Mouse (Mus musculus): ENCODE measurements around the gene Pdss2. TPM values are rescaled to one million over a fixed set of nuclear protein-coding genes. Genes with fewer than 3 reads are reported as not detected.

Gene Pdss2
- polyA plus RNA-seq, 1 experiment from 2014 or later = 15.1 TPM

- Histone ChIP-seq H3K36me3 (ENCODE audit: control insufficient read depth, insufficient read depth, low read length) (peaks cover 6% of the 10 kb centered on the region; the same call in 1 of the 2 replicates), H3K4me2 (ENCODE audit: low read depth, low read length, severe bottlenecking) (no peak overlapping the region), H3K9ac (ENCODE audit: low read length) (no peak overlapping the region), H3K27me3 (ENCODE audit: control insufficient read depth, insufficient read depth, low read length) (no peaks in the 10 kb centered on the region), H3K27ac (ENCODE audit: low read depth, low read length) (no peak overlapping the region), H3K9me3 (ENCODE audit: control insufficient read depth, low read length) (no peaks in the 10 kb centered on the region), H3K4me3 (ENCODE audit: low read depth, low read length) (no peak overlapping the region), H3K4me1 (replicated peaks; ENCODE audit: control insufficient read depth, insufficient read depth, low read length) (no peaks in the 10 kb centered on the region)
- 93% methylated on average over 10 of the region's 10 CpGs for WGBS
- DNase-seq (ENCODE audit: low spot score) (no peak), ATAC-seq (replicated peaks; ENCODE audit: low FRiP score) (no peak)
Measured at GRCm38 (mm10) chr10:43512976-43513375, 291.7 kb downstream of the Pdss2 start.

Other genes starting within 250 kb of the Pdss2 start
- gene Sobp, start 47.0 kb upstream of the Pdss2 start, polyA plus RNA-seq (2014; fragmentation: Nextera tagmentation; extraction: Ambion mirVana) = 5.5 and 5.7 TPM in 2 replicates
- 1.3 and 1.7 TPM in 2 replicates for gene 9030612E09Rik, start 46.8 kb upstream of the Pdss2 start, polyA plus RNA-seq (2014; fragmentation: Nextera tagmentation; extraction: Ambion mirVana)